Mouse (Mus musculus) neutrophil, adult 5-6 weeks (primary cell): ENCODE data around the gene Gm42957. TPM values are rescaled to one million over a fixed set of nuclear protein-coding genes. Genes with fewer than 3 reads are reported as not detected.
"Not testable (repeated sequence)": the region's sequence is repeated elsewhere in the genome, so short reads cannot be mapped to it uniquely, and the experiment has no call there.

ENCODE experiments used
- ATAC-seq: fragments of 151-379, 151-347 bp; 2 replicates; pipeline ENCODE4 v1.8.0; 2017; ENCODE audit warnings: mild to moderate bottlenecking, moderate TSS enrichment; ENCODE audit not compliant: insufficient number of reproducible peaks, poor library complexity, low FRiP score, severe bottlenecking; ENCODE audit errors: extremely low read depth
- total RNA-seq: library from RNA; stranded (forward); fragments of 200-1000 nt; gene quantifications from 2 replicates; pipeline ENCODE4 v1.2.3, GENCODE M21; 2017

Gm42957 gene
- total RNA-seq, 1 experiment from 2014 or later, result not detected

DNA sequence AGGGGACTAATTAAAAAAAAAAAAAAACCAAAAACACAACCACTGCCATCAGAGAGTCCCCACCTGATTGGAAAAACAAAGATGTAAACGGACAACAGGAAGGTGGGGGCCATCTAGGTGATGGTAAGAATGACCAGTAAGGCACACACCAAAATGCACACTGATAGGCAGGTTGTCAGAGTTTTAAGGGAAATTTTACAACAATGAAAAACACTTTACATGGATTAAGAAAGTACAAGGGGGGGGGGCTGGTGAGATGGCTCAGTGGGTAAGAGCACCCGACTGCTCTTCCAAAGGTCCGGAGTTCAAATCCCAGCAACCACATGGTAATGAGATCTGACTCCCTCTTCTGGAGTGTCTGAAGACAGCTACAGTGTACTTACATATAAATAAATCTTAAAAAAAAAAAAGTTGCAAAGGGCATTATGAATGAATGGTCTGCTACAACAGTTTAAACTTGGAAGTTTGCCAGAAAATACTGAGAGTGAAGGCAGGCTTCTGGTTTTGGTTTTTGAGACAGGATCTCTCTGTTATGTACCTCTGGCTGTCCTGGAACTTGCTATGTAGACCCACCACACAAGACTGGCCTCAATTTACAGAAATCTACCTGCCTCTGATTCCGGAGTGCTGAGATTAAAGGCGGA, 33.3 kb downstream of the Gm42957 start:
- ATAC-seq, result no peak

- peak; percentile 94 for ATAC-seq
Observed at GRCm38 (mm10) chr3:96669727-96670468, 34.6 kb downstream of the Gm42957 start, which contains the start of gene Ankrd35. Ankrd35 (plus strand) TSS chr3:96670131.

DNA sequence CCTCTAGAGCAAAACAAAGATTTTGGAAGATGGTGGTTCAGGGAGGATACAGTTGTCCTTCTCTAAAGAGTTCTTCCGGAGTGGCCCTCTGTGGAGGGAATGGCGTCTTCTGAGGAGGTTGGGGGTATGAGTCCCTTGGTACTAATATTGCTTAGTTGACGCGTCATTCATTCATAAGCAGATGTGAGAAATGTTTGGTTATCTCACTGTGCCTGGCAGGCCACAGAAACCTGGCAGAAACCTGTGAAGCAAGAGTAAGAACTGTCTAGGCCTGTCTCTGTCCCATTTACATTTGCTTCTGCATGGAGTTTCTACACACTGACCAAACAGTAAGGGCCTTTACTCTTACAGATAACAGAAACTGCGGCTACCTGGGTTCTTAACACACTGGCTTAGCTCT, 36.2 kb downstream of the Gm42957 start:
- ATAC-seq, result no peak

GRCm38 (mm10) chr3:96673514-96673913, 38.2 kb downstream of the Gm42957 start:
- no peak for ATAC-seq

DNA sequence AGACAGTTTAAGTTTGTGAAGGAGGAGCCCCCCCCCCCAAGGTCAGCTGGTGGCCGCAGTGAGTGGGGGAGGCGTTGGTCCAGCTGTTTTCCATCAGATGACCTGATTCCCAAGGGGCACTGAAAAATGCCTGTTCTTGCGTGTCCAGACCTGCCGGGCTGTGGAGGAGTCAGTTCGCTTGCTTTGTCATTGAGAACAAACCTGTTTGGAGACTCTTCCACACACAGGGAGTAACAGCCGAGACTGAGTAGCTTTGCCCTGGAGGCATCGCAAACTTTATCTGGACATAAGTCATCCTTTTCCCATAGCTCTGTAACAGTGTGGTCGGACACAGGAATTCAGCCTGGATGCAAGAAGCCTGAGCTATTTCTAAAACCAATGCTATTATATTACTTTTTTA, 39.2 kb downstream of the Gm42957 start:
- no peak for ATAC-seq

- ATAC-seq, result no peak
Observed at GRCm38 (mm10) chr3:96675171-96675570, 39.9 kb downstream of the Gm42957 start.

GRCm38 (mm10) chr3:96675690-96676089, 40.4 kb downstream of the Gm42957 start:
- no peak for ATAC-seq

DNA sequence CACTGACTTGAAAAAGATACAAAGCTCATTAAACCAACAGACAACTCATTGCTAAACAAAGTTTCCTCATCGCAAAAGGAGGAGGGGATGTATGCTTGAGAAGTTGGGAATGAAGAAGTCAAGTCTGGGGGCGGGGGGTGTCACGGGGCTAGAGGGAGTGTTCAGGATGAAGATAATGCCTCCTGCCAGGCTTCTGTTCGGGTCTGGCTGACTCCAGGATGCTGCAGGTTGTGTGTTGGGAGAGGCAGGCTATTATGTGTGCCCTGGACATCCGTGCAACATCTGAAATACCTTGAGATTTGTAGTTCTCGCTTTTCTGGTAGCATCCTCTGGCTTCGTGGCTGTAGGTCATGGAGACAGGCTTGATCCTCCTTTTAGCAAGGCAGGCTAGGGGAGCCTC, 43.2 kb downstream of the Gm42957 start:
- ATAC-seq, result no peak

DNA sequence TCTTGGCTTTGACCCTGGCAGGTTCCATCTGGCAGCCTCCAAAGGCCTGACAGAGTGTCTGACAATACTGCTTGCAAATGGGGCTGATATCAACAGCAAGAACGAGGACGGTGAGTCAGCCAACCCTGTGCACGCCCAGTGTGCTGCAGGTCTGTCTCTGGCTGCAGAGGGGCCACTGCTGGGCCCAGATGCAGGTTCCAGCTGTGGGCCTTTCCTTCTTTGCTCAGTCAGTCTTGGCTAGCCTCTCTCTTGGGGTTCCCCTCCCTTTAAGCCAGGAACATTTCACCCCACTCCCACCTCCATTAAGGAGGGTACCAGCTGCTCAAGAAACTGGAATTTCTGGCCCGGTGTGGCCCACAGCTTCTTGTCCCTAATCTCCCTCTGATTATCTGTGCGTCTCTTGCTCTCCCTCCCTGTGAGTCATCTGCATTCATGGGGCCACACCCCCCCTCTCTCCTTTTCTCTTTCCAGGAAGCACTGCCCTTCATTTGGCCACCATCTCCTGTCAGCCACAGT, 43.9 kb downstream of the Gm42957 start:
- ATAC-seq, result no peak

GRCm38 (mm10) chr3:96680269-96680956, 45.1 kb downstream of the Gm42957 start:
- no peak for ATAC-seq

DNA sequence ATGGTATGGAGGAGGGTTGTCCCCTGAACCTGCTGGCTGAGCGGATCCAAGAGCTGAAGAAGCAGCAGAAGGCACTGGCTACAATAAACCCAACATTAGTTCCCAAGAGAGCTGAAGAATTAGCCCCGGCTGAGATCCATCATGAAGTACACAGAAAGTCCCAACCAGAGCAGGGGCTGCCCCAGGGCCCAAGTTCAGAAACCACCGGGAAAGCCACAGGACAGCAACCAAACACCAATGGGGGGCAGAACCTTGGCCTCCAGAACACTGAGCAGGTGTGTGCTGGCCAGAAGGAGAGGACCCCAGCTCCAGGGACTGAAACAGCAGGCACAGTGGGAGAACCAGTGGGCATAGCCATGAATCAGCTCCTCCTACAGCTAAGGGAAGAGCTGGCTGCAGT, 48.2 kb downstream of the Gm42957 start:
- ATAC-seq, result no peak

GRCm38 (mm10) chr3:96684151-96684821, 49.0 kb downstream of the Gm42957 start:
- ATAC-seq, result no peak

- no peak for ATAC-seq
Observed at GRCm38 (mm10) chr3:96684822-96685156, 49.5 kb downstream of the Gm42957 start.

DNA sequence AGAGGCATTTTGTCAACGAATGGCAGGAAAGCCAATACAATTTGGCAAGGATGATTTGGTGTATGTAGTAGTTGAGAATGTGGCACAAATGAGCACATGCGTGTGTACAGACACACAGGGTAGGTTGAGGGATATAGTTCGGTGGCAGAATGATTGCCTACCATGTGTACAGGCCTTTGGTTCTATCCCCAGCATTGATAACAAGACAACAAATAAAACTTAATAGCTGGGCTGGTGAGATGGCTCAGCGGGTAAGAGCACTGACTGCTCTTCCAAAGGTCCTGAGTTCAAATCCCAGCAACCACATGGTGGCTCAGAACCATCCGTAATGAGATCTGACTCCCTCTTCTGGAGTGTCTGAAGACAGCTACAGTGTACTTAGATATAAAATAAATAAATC, 50.8 kb downstream of the Gm42957 start:
- not testable (repeated sequence) for ATAC-seq

GRCm38 (mm10) chr3:96688854-96689253, 53.6 kb downstream of the Gm42957 start:
- no peak for ATAC-seq

DNA sequence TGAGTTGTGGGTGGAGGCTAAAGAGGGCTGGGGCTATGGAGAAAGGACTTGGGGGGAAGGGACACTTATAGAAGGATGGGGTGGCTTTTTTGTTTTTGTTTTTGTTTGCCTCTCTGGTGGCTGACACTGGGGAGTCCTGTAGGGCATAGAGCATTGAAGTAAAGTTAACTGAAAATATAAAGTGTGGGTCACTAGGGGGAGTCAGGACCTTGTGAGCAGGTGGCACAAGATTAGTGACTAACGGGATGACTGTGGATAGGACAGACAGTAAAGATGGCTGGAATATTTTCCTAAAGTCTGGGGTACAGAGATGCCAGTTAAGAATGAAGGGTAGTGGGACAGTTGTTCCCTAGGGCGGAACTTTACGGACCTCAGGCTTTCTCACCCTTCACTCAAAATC, 55.0 kb downstream of the Gm42957 start:
- ATAC-seq, result no peak

DNA sequence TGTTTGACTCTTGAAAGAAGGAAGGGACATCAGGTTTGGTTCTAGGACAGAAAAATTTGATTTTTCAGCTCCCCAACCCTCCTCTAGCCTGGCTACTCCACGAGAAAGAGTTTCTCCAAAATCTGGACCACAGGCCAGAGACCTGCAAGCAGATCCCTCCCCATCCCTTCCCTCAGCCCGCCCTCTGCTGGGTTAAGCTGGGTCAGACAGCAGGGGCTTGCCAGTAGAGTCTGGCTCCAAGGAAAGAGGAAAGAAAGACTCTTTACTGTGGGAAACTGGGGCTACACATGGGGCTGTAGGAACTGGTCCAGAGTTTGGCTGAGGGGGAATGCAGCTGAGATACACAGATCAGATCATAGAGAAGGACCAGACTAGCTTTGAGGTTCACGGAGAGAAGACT, 57.2 kb downstream of the Gm42957 start:
- no peak for ATAC-seq

GRCm38 (mm10) chr3:96693579-96693978, 58.3 kb downstream of the Gm42957 start:
- ATAC-seq, result no peak

- ATAC-seq, result peak; percentile 4; the same call in 1 of the 2 replicates
Observed at GRCm38 (mm10) chr3:96696198-96696765, 61.0 kb downstream of the Gm42957 start, which contains the start of gene Pias3. Pias3 (plus strand) TSS chr3:96696384.
